ENCODE assay signal across 8 mouse cellular contexts in the genomic region with DNA sequence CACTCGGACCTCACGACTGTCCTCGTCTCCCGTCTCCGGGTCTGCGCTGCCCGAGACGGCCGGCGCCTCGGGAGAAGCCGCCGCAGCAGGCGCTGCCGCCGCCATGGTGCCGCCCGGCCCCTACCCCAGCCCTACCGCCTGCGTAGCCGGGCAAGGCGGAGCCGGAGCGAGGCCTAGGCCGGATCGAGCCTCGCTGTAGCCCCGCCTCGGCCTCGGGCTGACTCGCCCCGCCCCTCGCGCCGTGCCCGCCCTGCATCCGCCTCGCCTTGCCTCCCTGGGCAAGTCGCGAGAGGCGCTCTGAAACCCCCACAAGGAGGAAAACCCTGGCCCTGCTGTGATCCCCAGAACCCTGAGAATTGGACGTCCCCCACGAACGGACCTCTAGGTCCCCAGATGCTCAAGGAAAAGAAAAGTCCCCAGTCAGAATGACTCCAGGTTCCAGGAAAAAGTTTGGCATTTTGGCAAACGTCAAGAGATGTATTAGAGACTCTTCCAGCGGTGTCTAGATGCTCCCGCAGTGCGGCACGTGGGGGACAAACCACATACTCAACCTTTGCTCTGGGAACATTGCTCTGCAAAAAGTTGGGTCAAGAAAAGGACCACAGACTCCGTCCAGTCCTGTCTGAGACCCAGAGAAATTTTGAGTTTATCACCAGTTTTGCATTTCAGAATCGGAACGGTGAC. TPM values are rescaled to one million over a fixed set of nuclear protein-coding genes. Genes with fewer than 3 reads are reported as not detected.
DNase-seq lines count a peak whose midpoint lies in the region; ATAC-seq and TF ChIP-seq lines count a peak whose summit lies in the region.

A gene (minus strand): TSS at position 229 of the 684 bp plus-strand sequence.

- no peak for TF ChIP-seq CTCF in cortical plate, adult 2 months (IDR thresholded peaks at IDR 0.05; ENCODE audit: extremely low read depth, insufficient read depth, low read length)

- intact Hi-C loops in left cerebral cortex, postnatal 10 days (cut with DNase I): no loop called here

- peak; percentile 71 for ATAC-seq in activated CD4-positive, CD25-positive, alpha-beta regulatory T cell, adult 4 months
- peak; percentile 80 for ATAC-seq in inflammation-experienced regulatory T-cells, adult 6 months
- peak; percentile 95 for ATAC-seq in megakaryocyte-erythroid progenitor cell, adult 5-6 weeks (replicated peaks; ENCODE audit: low FRiP score, low TSS enrichment, poor library complexity, severe bottlenecking)

- H3K4me3 ChIP-seq in cortical plate, adult 2 months (ENCODE audit: insufficient read depth, low read length): peak within 1 kb of the TSS; percentile 51

- peaks cover 4% of the 10 kb centered on the region for H3K4me1 ChIP-seq in cortical plate, adult 2 months (ENCODE audit: control insufficient read depth, insufficient read depth, low read length)

- peak; percentile 75 for TF ChIP-seq POLR2A in cortical plate, adult 2 months (IDR thresholded peaks at IDR 0.05; ENCODE audit: extremely low read depth, insufficient read depth, low read length)

- peak; percentile 93 for DNase-seq in gastrocnemius, postnatal 10 days
- peak; percentile 72 to 95 for DNase-seq in left cerebral cortex, postnatal 10 days (ENCODE audit: extremely low spot score in 1 of 2, low spot score in 2 of 2)
- DNase-seq in right cerebral cortex, postnatal 25 days: peak; percentile 92
- DNase-seq in urinary bladder, postnatal 4 days (ENCODE audit: low spot score in 2 of 2): peak; percentile 91 to 92

- H3K27ac ChIP-seq in cortical plate, adult 2 months (ENCODE audit: insufficient read depth, low read length): no peak within 1 kb of the TSS

RNA-seq across cellular contexts. Expression of the gene that starts here (rescaled TPM):
- 10 to 100 TPM; 36.2 to 36.7 TPM for polyA plus RNA-seq in activated CD4-positive, CD25-positive, alpha-beta regulatory T cell, adult 4 months (2017; shearing (Covaris generic))
- polyA plus RNA-seq in cortical plate, adult 2 months (2012; rRNA removed): 10.1 and 10.7 TPM in 2 replicates
- 1 to 10 TPM; 4.3 to 9.6 TPM for total RNA-seq in gastrocnemius, postnatal 10 days (2021)
- polyA plus RNA-seq in inflammation-experienced regulatory T-cells, adult 6 months (2017; shearing (Covaris generic)): 10 to 100 TPM; 31.5 to 41.1 (median 34.3) TPM
- 10 to 100 TPM; 26.4 to 29.1 TPM for total RNA-seq in left cerebral cortex, postnatal 10 days (2021)
- 8.7 and 9.7 TPM in 2 replicates for total RNA-seq in megakaryocyte-erythroid progenitor cell, adult 5-6 weeks (2014; fragmentation: Nextera tagmentation)
- total RNA-seq in megakaryocyte-erythroid progenitor cell, adult 5-6 weeks (2017): 9.7 and 13.8 TPM in 2 replicates
